Mouse (Mus musculus): ENCODE data around the gene Prrt2. TPM values are rescaled to one million over a fixed set of nuclear protein-coding genes. Genes with fewer than 3 reads are reported as not detected.

Gene Prrt2
- polyA plus RNA-seq, 2 experiments from 2014 or later: 2.6 to 3.3 TPM

GRCm38 (mm10) chr7:126999568-126999967, 21.4 kb downstream of the Prrt2 start:
- ATAC-seq: peak; percentile 96

- ATAC-seq: no peak
Observed at GRCm38 (mm10) chr7:126996449-126996848, 24.6 kb downstream of the Prrt2 start.

GRCm38 (mm10) chr7:126988816-126989215, 32.2 kb downstream of the Prrt2 start:
- ATAC-seq: no peak

DNA sequence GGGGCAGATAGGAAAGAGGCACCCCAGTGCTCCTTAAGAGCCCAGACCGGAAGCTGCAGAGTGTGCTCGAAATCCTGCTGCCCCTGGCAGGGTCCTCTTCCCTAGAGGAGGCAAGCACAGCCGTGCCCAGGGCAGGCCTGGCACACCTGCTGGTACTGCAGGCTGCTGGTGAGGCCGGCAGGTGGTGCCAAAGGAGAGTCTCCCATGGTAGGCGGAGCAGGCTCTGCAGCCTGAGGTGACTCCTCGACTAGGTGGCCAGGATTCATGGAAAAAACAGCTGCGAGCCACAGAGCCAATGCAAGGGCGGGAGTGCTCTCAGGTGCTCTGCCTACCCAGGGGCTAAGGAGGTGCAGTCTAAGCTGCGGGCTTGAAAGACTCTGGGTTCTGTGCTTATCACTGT, 34.7 kb downstream of the Prrt2 start:
- no peak for ATAC-seq

DNA sequence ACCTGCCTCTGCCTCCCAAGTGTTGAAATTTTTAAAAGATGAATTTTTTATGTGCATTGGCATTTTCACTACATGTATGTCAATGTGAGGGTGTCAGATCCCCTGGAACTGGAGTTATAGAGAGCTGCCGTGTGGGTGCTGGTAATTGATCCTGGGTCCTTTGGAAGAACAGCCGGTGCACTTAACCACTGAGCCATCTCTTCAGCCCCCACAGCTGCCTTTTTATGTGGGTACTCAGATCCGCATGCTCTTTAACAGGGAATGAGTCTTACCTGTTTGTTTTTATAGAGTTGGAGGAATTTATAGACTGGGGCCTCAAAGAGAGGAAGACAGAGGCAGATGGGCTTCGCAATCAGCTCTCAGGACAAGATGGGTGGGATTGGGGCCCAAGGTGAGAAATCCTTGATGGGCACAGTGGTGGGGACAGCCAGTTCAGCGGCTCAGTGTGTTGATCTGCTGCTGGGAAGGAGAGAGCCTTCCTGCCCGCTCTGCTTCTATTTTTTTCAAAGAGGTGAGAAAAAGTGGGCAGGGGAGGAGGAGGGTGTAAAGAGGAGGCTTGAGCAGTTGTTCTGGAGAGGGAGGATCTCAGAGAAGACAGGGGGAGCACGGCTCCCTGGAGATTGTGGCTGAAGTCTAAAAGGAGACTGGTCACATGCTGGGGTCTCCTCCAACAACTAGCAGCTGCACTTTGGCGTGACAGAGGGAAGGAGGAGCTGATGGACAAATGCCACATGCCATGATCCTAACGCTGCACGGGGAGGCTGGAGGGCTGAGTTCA, 36.2 kb downstream of the Prrt2 start:
- ATAC-seq: no peak

DNA sequence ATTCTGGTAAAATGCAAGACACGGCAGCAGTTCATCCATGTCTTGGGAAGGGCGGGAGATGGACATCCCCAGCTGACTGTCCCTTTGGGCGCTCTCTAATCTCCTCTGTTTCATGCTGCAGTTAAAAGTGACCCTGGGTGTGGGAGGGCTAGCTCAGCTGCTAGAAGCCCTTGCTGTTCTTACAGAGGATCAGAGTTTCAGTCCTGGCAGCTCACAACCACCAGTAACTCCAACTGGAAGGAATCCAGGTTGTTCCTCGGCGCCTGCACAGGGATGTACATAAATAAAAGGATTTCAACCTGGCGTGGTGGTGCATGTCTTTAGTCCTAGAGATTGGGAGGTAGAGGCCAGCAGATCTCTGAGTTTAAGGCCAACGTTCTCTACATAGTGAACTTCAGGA, 37.9 kb downstream of the Prrt2 start:
- ATAC-seq: no peak

- ATAC-seq: no peak
Observed at GRCm38 (mm10) chr7:126982054-126982453, 39.0 kb downstream of the Prrt2 start.

- ATAC-seq: no peak
Observed at GRCm38 (mm10) chr7:126981601-126982000, 39.4 kb downstream of the Prrt2 start.

- peak; percentile 27 for ATAC-seq
Observed at GRCm38 (mm10) chr7:126978841-126979240, 42.2 kb downstream of the Prrt2 start.

DNA sequence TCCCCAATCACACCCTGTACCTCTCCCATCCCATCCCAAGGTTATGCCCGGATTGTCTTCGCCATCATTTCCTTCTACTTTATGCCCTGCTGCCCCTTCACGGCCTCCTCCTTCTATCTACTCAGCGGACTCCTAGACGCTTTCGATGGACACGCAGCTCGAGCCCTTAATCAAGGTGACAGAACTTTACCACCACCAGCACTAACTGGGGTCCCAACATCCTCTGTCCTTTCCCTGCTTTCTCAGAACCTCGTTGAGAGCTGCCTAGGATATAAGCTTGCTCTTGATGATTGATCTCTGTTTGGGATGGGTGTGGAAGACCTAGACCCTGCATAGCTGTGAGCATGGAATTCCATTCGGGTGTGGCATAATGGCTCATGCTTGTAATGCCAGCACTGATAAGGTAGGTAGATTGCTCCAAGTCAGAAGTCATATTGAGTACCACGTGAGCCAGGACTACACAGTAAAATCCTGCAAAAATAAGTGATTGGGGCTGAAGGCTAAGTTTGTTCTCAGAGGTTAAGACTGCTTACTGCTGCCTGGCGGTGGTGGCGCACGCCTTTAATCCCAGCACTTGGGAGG, 44.0 kb downstream of the Prrt2 start:
- ATAC-seq: no peak

DNA sequence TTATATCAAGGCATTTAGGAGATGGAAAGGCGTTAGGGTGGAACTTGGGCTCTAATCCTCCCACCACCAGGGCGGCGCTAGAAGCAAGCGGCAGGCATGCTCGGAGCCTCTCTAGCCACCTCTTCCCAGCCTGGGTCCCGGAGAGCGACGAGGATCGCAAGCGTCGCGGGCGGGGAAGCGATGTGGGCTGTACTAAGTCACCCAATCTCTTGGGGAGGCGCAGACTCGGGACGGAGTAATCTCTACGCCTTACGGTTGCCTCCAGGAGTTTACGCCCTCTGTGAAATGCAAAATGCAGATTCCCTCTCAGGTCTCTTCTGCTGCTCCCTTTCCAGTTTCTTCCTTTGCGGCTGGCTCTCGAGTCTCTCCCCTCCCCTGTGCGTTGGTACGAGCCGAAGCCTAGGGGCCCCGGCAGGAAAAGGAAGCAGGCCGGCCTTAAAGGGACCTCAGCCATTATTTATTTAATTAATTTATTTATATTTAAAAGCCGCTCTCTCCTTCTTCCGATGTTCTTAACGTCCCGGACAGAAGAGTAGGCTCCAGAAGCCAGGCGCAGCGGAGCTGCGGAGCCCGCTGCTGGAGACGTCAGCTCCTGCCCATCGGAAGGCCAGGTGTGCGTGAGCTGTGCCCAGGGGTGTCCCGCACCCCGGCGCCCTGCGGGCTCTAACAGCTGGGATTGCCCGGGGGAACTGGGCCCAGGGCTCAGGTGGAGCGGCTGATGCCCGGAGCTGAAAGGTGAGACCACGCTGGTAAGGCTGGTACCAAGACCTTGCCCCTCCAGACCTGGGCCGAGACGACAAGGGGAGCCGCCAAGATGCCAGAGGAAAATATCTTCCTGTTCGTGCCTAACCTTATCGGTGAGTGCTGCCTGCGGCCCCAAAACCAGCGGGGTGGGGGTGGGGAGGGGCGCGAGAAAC, 44.8 kb downstream of the Prrt2 start, which contains the start of gene Cdiptos:
Gene Cdiptos (minus strand): TSS at position 149 of the 917 bp plus-strand sequence.
- ATAC-seq: peak; percentile 96

DNA sequence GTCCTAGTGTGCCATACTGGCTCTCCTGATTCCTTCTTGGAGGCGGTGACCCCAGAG, 45.3 kb downstream of the Prrt2 start, which contains the start of gene Cdipt:
Gene Cdipt (plus strand): TSS at position 22 of the 57 bp plus-strand sequence.
- ATAC-seq: no peak

DNA sequence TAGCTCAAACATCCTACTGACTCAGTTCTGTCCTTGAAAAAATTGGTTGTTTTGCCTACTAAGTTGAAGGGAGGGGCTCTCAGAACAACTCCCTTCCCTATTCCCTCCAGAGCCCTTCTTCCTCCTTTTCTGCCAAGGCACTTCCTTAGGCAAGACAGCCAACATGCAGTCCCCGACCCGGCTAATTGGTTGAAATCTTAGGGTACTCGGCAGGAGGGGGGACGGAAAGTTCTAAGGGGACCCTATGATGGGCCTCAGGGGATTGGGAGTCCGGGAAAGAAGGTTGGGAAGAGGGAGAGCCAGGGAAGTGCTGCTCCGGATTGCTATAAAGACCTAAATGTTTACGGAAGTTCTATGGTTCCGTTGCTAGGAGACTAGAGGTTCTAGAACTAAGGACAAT, 45.5 kb downstream of the Prrt2 start:
- ATAC-seq: no peak

Other genes with a start within 250 kb of the Prrt2 start
- 10 to 100 TPM; 58.4 to 83.8 TPM for gene Ypel3, start 244.3 kb downstream of the Prrt2 start, polyA plus RNA-seq (2017; shearing (Covaris generic))
- gene Tbx6, start 239.7 kb downstream of the Prrt2 start, polyA plus RNA-seq (2017; shearing (Covaris generic)): 1 to 10 TPM; 5.9 to 7.5 TPM
- 100 to 1,000 TPM; 139 to 140 TPM for gene Ppp4c, start 228.7 kb downstream of the Prrt2 start, polyA plus RNA-seq (2017; shearing (Covaris generic))
- not detected for gene Fam57b, start 223.5 kb downstream of the Prrt2 start, polyA plus RNA-seq (2017; shearing (Covaris generic))
- not detected for gene 4930451I11Rik, start 189.6 kb downstream of the Prrt2 start, polyA plus RNA-seq (2017; shearing (Covaris generic))
- gene Doc2a, start 173.8 kb downstream of the Prrt2 start, polyA plus RNA-seq (2017; shearing (Covaris generic)): not detected
- 10 to 100 TPM; 12.7 to 20.6 TPM for gene Hirip3, start 159.2 kb downstream of the Prrt2 start, polyA plus RNA-seq (2017; shearing (Covaris generic))
- 10 to 100 TPM; 53.9 to 55.7 TPM for gene Ino80e, start 158.8 kb downstream of the Prrt2 start, polyA plus RNA-seq (2017; shearing (Covaris generic))
- gene Taok2, start 136.5 kb downstream of the Prrt2 start, polyA plus RNA-seq (2017; shearing (Covaris generic)): 10 to 100 TPM; 15.3 to 15.6 TPM
- gene Tmem219, start 98.3 kb downstream of the Prrt2 start, polyA plus RNA-seq (2017; shearing (Covaris generic)): 10 to 100 TPM; 40.2 to 53.2 TPM
- gene Kctd13, start 92.3 kb downstream of the Prrt2 start, polyA plus RNA-seq (2017; shearing (Covaris generic)): 1 to 10 TPM; 5.5 to 8.9 TPM
- under 1 TPM; 0.48 to 0.51 TPM for gene Asphd1, start 71.6 kb downstream of the Prrt2 start, polyA plus RNA-seq (2017; shearing (Covaris generic))
- 1 to 10 TPM; 1.5 to 1.8 TPM for gene Sez6l2, start 70.6 kb downstream of the Prrt2 start, polyA plus RNA-seq (2017; shearing (Covaris generic))
- 100 to 1,000 TPM; 121 to 152 TPM for gene Cdipt, start 45.3 kb downstream of the Prrt2 start, polyA plus RNA-seq (2017; shearing (Covaris generic))
- gene Cdiptos, start 45.1 kb downstream of the Prrt2 start, polyA plus RNA-seq (2017; shearing (Covaris generic)): 1 to 10 TPM in 1 of 2 experiments, under 1 TPM in 1; 0.32 to 1.1 TPM
- 10 to 100 TPM; 13.7 to 20.9 TPM for gene Mvp, start 6.6 kb downstream of the Prrt2 start, polyA plus RNA-seq (2017; shearing (Covaris generic))
- 1 to 10 TPM; 1.3 to 2.4 TPM for gene Pagr1b, start 4.7 kb downstream of the Prrt2 start, polyA plus RNA-seq (2017; shearing (Covaris generic))
- 10 to 100 TPM; 49.2 to 70.1 TPM for gene Pagr1a, start 3.9 kb downstream of the Prrt2 start, polyA plus RNA-seq (2017; shearing (Covaris generic))
- 10 to 100 TPM; 12.5 to 49.1 TPM for gene Gm42742, start 114 bp downstream of the Prrt2 start, polyA plus RNA-seq (2017; shearing (Covaris generic))
- gene Maz, start 5.8 kb upstream of the Prrt2 start, polyA plus RNA-seq (2017; shearing (Covaris generic)): 10 to 100 TPM; 14.5 to 18.4 TPM
- 10 to 100 TPM; 13.9 to 20.5 TPM for gene Kif22, start 21.3 kb upstream of the Prrt2 start, polyA plus RNA-seq (2017; shearing (Covaris generic))
- gene Zg16, start 66.1 kb upstream of the Prrt2 start, polyA plus RNA-seq (2017; shearing (Covaris generic)): under 1 TPM in 1 of 2 experiments, not detected in 1; 0.81 TPM
- 100 to 1,000 TPM; 274 to 321 TPM for gene AI467606, start 70.1 kb upstream of the Prrt2 start, polyA plus RNA-seq (2017; shearing (Covaris generic))
- gene Qprt, start 101.0 kb upstream of the Prrt2 start, polyA plus RNA-seq (2017; shearing (Covaris generic)): 10 to 100 TPM in 1 of 2 experiments, 1 to 10 TPM in 1; 7.5 to 15.2 TPM
- 100 to 1,000 TPM; 101 to 103 TPM for gene Spn, start 116.6 kb upstream of the Prrt2 start, polyA plus RNA-seq (2017; shearing (Covaris generic))
- gene Cd2bp2, start 174.8 kb upstream of the Prrt2 start, polyA plus RNA-seq (2017; shearing (Covaris generic)): 10 to 100 TPM; 39.7 to 51.9 TPM
- gene Tbc1d10b, start 187.3 kb upstream of the Prrt2 start, polyA plus RNA-seq (2017; shearing (Covaris generic)): 10 to 100 TPM; 12.5 to 18.4 TPM
- gene Mylpf, start 187.7 kb upstream of the Prrt2 start, polyA plus RNA-seq (2017; shearing (Covaris generic)): 10 to 100 TPM; 25.4 to 31.5 TPM
- 1 to 10 TPM; 6.6 to 7.9 TPM for gene Zfp553, start 211.8 kb upstream of the Prrt2 start, polyA plus RNA-seq (2017; shearing (Covaris generic))
- 100 to 1,000 TPM; 819 to 912 TPM for gene Sept1, start 211.9 kb upstream of the Prrt2 start, polyA plus RNA-seq (2017; shearing (Covaris generic))
- gene Zfp771, start 223.1 kb upstream of the Prrt2 start, polyA plus RNA-seq (2017; shearing (Covaris generic)): 1 to 10 TPM; 1.3 to 1.6 TPM
- gene Dctpp1, start 239.5 kb upstream of the Prrt2 start, polyA plus RNA-seq (2017; shearing (Covaris generic)): 10 to 100 TPM; 39.7 to 50.1 TPM

Measured in CD4-positive, CD25-positive, alpha-beta regulatory T cell, adult 4 months (primary cell).